Mouse (Mus musculus): ENCODE data around the gene Teddm2. TPM values are rescaled to one million over a fixed set of nuclear protein-coding genes. Genes with fewer than 3 reads are reported as not detected.

Teddm2 gene
- total and polyA plus RNA-seq, 2 experiments from 2014 or later, result 2.5 to 2.9 TPM

DNA sequence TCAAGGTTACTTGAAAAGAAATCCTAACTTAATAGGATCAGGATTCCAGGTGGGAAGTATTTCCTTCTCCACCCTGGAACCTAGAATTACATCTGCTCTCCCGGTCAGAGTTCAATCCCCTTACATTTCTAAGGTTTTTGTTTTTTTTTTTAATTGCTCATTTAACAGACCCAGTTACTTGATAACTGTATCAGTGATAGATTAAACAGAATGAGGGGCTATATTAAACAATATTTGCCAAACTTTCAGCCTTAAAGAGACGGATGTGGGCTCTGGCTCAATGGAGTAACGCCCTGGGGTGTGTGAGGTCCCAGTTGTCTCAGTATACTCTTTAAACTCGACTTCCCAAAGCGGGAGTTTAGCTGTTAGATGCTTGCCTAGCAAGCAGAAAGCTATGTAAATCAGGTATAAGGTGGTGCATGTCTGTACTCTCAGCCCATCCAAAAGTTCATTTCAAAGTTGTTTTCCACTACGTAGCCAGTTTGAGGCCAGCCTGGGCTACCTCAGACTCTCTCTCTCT, 11.3 kb upstream of the Teddm2 start:
- H3K27ac ChIP-seq (ENCODE audit: low read depth, low read length), result no peak overlapping the region
- H3K4me2 ChIP-seq (ENCODE audit: low read depth), result no peak overlapping the region
- DNase-seq (no peak), ATAC-seq (no peak)
- H3K9me3 ChIP-seq (ENCODE audit: low read length), result no peaks in the 10 kb centered on the region
- H3K36me3 ChIP-seq (ENCODE audit: insufficient read depth), result peaks cover 40% of the 10 kb centered on the region
- H3K4me3 ChIP-seq (ENCODE audit: low read depth, low read length), result no peak overlapping the region
- no peaks in the 10 kb centered on the region for H3K4me1 ChIP-seq (ENCODE audit: insufficient read depth)
- 90% methylated on average over 6 of the region's 6 CpGs for WGBS
- no peaks in the 10 kb centered on the region for H3K27me3 ChIP-seq (ENCODE audit: insufficient read depth, low read length)
- TF ChIP-seq CTCF (IDR thresholded peaks at IDR 0.05; ENCODE audit: low read depth), result no peak
- H3K9ac ChIP-seq, result no peak overlapping the region

DNA sequence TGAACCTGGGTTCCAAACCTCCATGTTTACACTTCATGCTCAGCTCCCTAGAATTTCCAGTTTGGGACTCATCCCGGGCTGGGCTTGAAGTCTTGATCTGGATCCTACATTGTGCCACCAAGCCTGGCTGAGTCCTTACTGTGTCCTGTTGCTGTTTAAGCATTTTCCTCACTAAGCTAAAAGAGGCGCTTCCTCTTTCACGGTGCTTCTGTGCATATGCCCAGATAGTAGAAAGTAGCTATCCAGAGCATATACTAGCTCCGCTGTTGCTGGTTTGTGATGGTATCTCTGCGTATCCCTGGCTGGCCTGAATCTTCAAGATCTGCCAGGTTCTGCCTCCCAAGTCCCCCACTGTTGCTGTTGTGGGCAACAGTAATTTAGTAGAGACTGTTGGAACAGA, 10.4 kb upstream of the Teddm2 start:
- H3K4me2 ChIP-seq (ENCODE audit: low read depth), result no peak overlapping the region
- WGBS, result 86% methylated on average over 5 of the region's 5 CpGs
- H3K9ac ChIP-seq, result no peak overlapping the region

DNA sequence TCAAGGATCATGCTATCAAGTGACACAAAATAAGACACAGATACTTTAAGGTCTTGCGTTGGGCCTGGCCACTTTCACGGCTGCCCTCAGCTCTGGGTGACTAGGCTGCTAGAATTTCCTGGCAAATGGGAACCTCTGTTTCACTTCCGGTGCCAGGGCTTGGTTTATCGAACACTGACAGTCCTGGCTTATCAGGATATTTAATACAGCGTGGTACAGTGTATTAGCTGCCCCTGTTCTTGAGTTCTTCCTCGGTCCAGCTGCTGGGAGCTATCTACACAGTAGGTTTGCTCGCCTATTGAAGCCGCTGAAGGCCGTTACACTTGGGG, 9.9 kb upstream of the Teddm2 start:
- H3K27ac ChIP-seq (ENCODE audit: low read depth, low read length), result no peak overlapping the region
- TF ChIP-seq CTCF (IDR thresholded peaks at IDR 0.05; ENCODE audit: low read depth), result no peak
- no peak overlapping the region for H3K4me3 ChIP-seq (ENCODE audit: low read depth, low read length)
- no peak overlapping the region for H3K4me2 ChIP-seq (ENCODE audit: low read depth)
- no peak for DNase-seq
- no peaks in the 10 kb centered on the region for H3K27me3 ChIP-seq (ENCODE audit: insufficient read depth, low read length)
- H3K4me1 ChIP-seq (ENCODE audit: insufficient read depth), result no peaks in the 10 kb centered on the region
- H3K9me3 ChIP-seq (ENCODE audit: low read length), result no peaks in the 10 kb centered on the region
- ATAC-seq, result no peak; the same call in 1 of the 2 replicates
- peaks cover 54% of the 10 kb centered on the region for H3K36me3 ChIP-seq (ENCODE audit: insufficient read depth)
- H3K9ac ChIP-seq, result no peak overlapping the region
- 92% methylated on average over 9 of the region's 9 CpGs for WGBS

More for the DNA sequence above, 10.4 kb upstream of the Teddm2 start:
- ATAC-seq, result no peak
- no peak for DNase-seq
- Histone ChIP-seq H3K36me3 (ENCODE audit: insufficient read depth) (peaks cover 49% of the 10 kb centered on the region), H3K27ac (ENCODE audit: low read depth, low read length) (no peak overlapping the region), H3K27me3 (ENCODE audit: insufficient read depth, low read length) (no peaks in the 10 kb centered on the region), H3K4me3 (ENCODE audit: low read depth, low read length) (no peak overlapping the region), H3K9me3 (ENCODE audit: low read length) (no peaks in the 10 kb centered on the region), H3K4me1 (ENCODE audit: insufficient read depth) (no peaks in the 10 kb centered on the region)
- no peak for TF ChIP-seq CTCF (IDR thresholded peaks at IDR 0.05; ENCODE audit: low read depth)

DNA sequence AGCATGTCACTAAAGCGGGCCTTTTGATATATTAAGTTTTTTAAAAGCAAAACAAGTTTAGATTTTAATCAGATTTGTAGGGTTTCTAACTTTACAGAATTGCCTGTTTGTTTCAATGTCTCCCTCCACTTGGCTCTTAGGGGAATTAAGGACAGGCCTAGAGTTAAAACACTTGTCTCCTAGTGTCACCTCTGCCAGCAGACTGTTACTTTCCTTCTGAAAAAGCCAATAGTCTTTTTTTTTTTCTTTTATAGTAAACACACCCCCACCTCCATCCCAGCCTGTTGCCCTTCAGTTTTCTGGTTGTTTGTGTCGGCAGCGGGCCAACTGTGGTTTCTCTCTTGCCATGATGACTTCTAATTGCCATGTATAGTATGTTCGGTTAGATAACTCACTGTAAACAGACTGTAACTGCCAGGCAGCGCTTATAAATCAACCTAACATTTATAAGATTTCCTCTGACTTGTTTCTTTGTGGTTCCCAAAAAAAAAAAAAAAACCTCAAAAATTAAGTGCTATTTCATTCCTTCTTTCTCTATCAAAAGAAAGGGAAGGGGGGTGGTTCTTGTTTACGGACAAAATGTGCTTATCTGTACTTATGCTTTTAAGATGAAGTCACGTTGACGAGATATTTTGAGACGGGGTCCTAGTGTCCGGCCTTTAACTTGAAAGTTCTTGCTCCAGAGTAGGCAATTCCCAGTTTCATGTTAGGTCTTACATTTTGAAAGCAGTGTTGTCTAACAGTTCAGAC, 9.4 kb upstream of the Teddm2 start:
- Histone ChIP-seq H3K27me3 (ENCODE audit: insufficient read depth, low read length) (no peaks in the 10 kb centered on the region), H3K36me3 (ENCODE audit: insufficient read depth) (peaks cover 60% of the 10 kb centered on the region), H3K4me2 (ENCODE audit: low read depth) (no peak overlapping the region), H3K9me3 (ENCODE audit: low read length) (no peaks in the 10 kb centered on the region), H3K4me1 (ENCODE audit: insufficient read depth) (no peaks in the 10 kb centered on the region), H3K27ac (ENCODE audit: low read depth, low read length) (no peak overlapping the region), H3K9ac (no peak overlapping the region), H3K4me3 (ENCODE audit: low read depth, low read length) (no peak overlapping the region)
- WGBS, result 86% methylated on average over 10 of the region's 10 CpGs
- DNase-seq (no peak), ATAC-seq (no peak)
- TF ChIP-seq CTCF (IDR thresholded peaks at IDR 0.05; ENCODE audit: low read depth), result no peak

- Histone ChIP-seq H3K4me1 (ENCODE audit: insufficient read depth) (no peaks in the 10 kb centered on the region), H3K9me3 (ENCODE audit: low read length) (no peaks in the 10 kb centered on the region), H3K4me2 (ENCODE audit: low read depth) (no peak overlapping the region), H3K27ac (ENCODE audit: low read depth, low read length) (no peak overlapping the region), H3K9ac (no peak overlapping the region; the same call in 1 of the 2 replicates), H3K27me3 (ENCODE audit: insufficient read depth, low read length) (no peaks in the 10 kb centered on the region), H3K4me3 (ENCODE audit: low read depth, low read length) (no peak overlapping the region), H3K36me3 (ENCODE audit: insufficient read depth) (peaks cover 66% of the 10 kb centered on the region)
- ATAC-seq, result no peak
- WGBS, result 87% methylated on average over 4 of the region's 4 CpGs
- no peak for TF ChIP-seq CTCF (IDR thresholded peaks at IDR 0.05; ENCODE audit: low read depth)
- no peak for DNase-seq
Measured at GRCm38 (mm10) chr1:153908741-153909140, 8.7 kb upstream of the Teddm2 start.

DNA sequence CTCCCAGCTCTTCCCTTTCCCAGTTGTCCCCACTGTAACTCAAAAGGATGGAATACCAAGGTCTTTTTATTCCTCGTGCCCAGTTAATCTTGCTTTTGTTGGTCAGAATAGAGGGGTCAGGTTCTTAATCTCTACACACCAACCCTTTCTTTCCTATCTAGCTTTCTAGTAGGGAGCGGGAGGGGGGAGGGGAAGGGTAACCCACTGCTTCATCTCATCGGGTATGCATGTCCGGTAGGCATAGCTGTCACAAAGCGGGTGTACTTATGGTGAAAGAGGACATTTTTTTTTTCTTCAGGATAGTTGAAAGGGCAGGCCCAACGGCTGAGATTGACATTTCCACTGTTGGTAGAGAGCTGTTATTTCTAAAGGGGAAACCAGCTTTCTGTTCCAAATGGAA, 8.2 kb upstream of the Teddm2 start:
- ATAC-seq (no peak), DNase-seq (no peak)
- no peaks in the 10 kb centered on the region for H3K4me1 ChIP-seq (ENCODE audit: insufficient read depth)
- no peak for TF ChIP-seq CTCF (IDR thresholded peaks at IDR 0.05; ENCODE audit: low read depth)
- no peak overlapping the region for H3K27ac ChIP-seq (ENCODE audit: low read depth, low read length)
- no peak overlapping the region for H3K4me3 ChIP-seq (ENCODE audit: low read depth, low read length)
- peaks cover 72% of the 10 kb centered on the region for H3K36me3 ChIP-seq (ENCODE audit: insufficient read depth)
- no peak overlapping the region for H3K4me2 ChIP-seq (ENCODE audit: low read depth)
- WGBS, result 38% methylated on average over 6 of the region's 6 CpGs
- no peak overlapping the region; the same call in 1 of the 2 replicates for H3K9ac ChIP-seq
- no peaks in the 10 kb centered on the region for H3K9me3 ChIP-seq (ENCODE audit: low read length)
- H3K27me3 ChIP-seq (ENCODE audit: insufficient read depth, low read length), result no peaks in the 10 kb centered on the region

DNA sequence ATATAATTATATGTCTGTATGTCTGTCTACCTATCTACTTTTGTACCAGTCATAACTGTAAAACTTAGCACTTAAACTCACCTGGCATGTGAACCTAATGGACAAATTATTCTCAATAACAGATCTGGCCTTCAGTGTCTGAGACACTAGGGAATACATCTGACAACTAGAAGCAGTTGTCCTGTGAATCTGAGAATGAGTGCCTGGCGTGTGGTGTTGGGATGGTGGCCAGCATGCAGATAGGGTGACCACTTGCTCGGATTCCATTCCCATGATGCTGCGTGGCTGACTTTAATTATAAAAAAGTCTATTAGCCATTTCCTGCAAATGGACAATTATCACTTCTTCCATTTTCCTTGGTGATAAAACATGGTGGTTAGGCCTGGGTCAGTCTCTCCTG, 5.9 kb upstream of the Teddm2 start:
- Histone ChIP-seq H3K36me3 (ENCODE audit: insufficient read depth) (peaks cover 77% of the 10 kb centered on the region), H3K9me3 (ENCODE audit: low read length) (no peaks in the 10 kb centered on the region), H3K4me3 (ENCODE audit: low read depth, low read length) (no peak overlapping the region), H3K27ac (ENCODE audit: low read depth, low read length) (no peak overlapping the region), H3K9ac (no peak overlapping the region), H3K4me1 (ENCODE audit: insufficient read depth) (peaks cover 20% of the 10 kb centered on the region; the same call in 1 of the 2 replicates), H3K4me2 (ENCODE audit: low read depth) (no peak overlapping the region), H3K27me3 (ENCODE audit: insufficient read depth, low read length) (no peaks in the 10 kb centered on the region)
- 90% methylated on average over 3 of the region's 3 CpGs for WGBS
- no peak for TF ChIP-seq CTCF (IDR thresholded peaks at IDR 0.05; ENCODE audit: low read depth)
- DNase-seq, result no peak
- ATAC-seq, result no peak
